Mouse (Mus musculus) intestine, postnatal 0 days (tissue): ENCODE results near the gene Atp2b1. TPM values are rescaled to one million over a fixed set of nuclear protein-coding genes. Genes with fewer than 3 reads are reported as not detected.

Experiments used
- ATAC-seq: fragments of 200-750 bp; cut with Nextera tagmentation; 2 replicates; pipeline ENCODE4 v1.8.0; 2017; ENCODE audit warnings: mild to moderate bottlenecking, moderate TSS enrichment, moderate library complexity
- H3K27ac ChIP-seq: fragments of 300-500 bp; sonication (generic); 2 replicates; pipeline ENCODE4 v1.5.1; 2014; ENCODE audit warnings: mild to moderate bottlenecking, low read depth, low read length, moderate library complexity
- H3K27me3 ChIP-seq: fragments of 300-500 bp; sonication (generic); replicated peaks from 2 replicates; pipeline ENCODE4 v1.6.1; 2014; ENCODE audit warnings: low read length, mixed read lengths; ENCODE audit not compliant: control insufficient read depth, insufficient read depth
- H3K36me3 ChIP-seq: fragments of 300-500 bp; sonication (generic); 2 replicates; pipeline ENCODE4 v1.6.1; 2014; ENCODE audit warnings: mild to moderate bottlenecking, moderate library complexity; ENCODE audit not compliant: control insufficient read depth, insufficient read depth
- H3K4me1 ChIP-seq: fragments of 300-500 bp; sonication (generic); replicated peaks from 2 replicates; pipeline ENCODE4 v1.6.1; 2014; ENCODE audit warnings: antibody characterized with exemption, low read length, mixed read lengths; ENCODE audit not compliant: control insufficient read depth, insufficient read depth
- H3K4me2 ChIP-seq: fragments of 300-500 bp; sonication (generic); replicated peaks from 2 replicates; pipeline ENCODE4 v1.6.1; 2014; ENCODE audit warnings: low read depth, mild to moderate bottlenecking, moderate library complexity
- H3K4me3 ChIP-seq: fragments of 300-500 bp; sonication (generic); 2 replicates; pipeline ENCODE4 v1.5.1; 2014; ENCODE audit warnings: low read depth, low read length
- H3K9ac ChIP-seq: fragments of 300-500 bp; sonication (generic); 2 replicates; pipeline ENCODE4 v1.6.1; 2014; ENCODE audit warnings: mild to moderate bottlenecking, low read depth, low read length
- H3K9me3 ChIP-seq: fragments of 300-500 bp; sonication (generic); 2 replicates; pipeline ENCODE4 v1.6.1; 2016; ENCODE audit warnings: mixed run types; ENCODE audit not compliant: control insufficient read depth
- CTCF ChIP-seq: sonication (generic); IDR thresholded peaks from 2 replicates; pipeline ENCODE4 v1.5.1; 2016; ENCODE audit warnings: low read depth, mild to moderate bottlenecking, control low read depth, antibody characterized with exemption, moderate library complexity
- WGBS: fragments of 180-500 bp; shearing (Covaris S2); extraction: QIAGEN DNeasy Blood & Tissue Kit; methylation state at CpG from one replicate; pipeline ENCODE4 v1.1.7; 2014; 5-methylcytosine and 5-hydroxymethylcytosine counted together
- polyA plus RNA-seq: library from polyadenylated mRNA; unstranded; fragments of >200 nt; fragmentation: Nextera tagmentation; extraction: Ambion mirVana; gene quantifications from 2 replicates; pipeline ENCODE4 v1.2.1, GENCODE M21; 2015

Gene Atp2b1
- polyA plus RNA-seq, 1 experiment from 2014 or later: 179 TPM

DNA sequence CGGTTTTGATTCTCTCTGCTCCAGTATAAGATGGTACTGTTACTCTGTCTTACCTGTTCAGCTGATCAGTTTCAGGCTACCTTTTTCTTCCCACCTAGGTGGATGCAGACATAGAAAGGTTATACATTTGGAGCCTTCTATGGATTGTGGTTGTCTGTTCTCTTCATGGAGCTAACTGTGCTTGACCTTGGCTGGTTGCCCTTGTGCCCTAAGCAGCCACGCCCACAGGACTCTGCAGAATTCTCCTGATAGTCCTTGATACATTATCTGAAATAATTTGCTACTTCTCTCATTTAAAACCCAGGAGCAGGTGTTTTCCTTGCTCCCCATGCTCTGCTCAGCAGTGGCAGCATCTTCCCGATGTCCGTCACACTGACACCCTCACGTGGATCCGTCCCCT is 61.4 kb downstream of the Atp2b1 start:
- H3K9ac ChIP-seq: no peak overlapping the region
- 77% methylated on average over 6 of the region's 6 CpGs for WGBS
- no peak overlapping the region for H3K4me2 ChIP-seq
- 0 out of 2 replicates have a peak, but pooled peaks cover 7% of the 10 kb centered on the region for H3K36me3 ChIP-seq
- ATAC-seq: no peak
- no peaks in the 10 kb centered on the region for H3K9me3 ChIP-seq
- H3K4me3 ChIP-seq: no peak overlapping the region
- H3K4me1 ChIP-seq: no peaks in the 10 kb centered on the region; the same call in 1 of the 2 replicates
- H3K27me3 ChIP-seq: no peaks in the 10 kb centered on the region
- TF ChIP-seq CTCF: no peak
- H3K27ac ChIP-seq: no peak overlapping the region

GRCm38 (mm10) chr10:98976877-98977494 is 62.8 kb downstream of the Atp2b1 start:
- Histone ChIP-seq H3K4me3 (no peak overlapping the region), H3K27me3 (no peaks in the 10 kb centered on the region), H3K36me3 (0 out of 2 replicates have a peak, but pooled peaks cover 8% of the 10 kb centered on the region), H3K9me3 (no peaks in the 10 kb centered on the region), H3K27ac (no peak overlapping the region), H3K4me1 (no peaks in the 10 kb centered on the region; the same call in 1 of the 2 replicates), H3K9ac (no peak overlapping the region), H3K4me2 (no peak overlapping the region)
- TF ChIP-seq CTCF: no peak
- ATAC-seq: no peak
- WGBS: 65% methylated on average over 6 of the region's 6 CpGs

GRCm38 (mm10) chr10:98978766-98979165 is 64.6 kb downstream of the Atp2b1 start:
- Histone ChIP-seq H3K36me3 (0 out of 2 replicates have a peak, but pooled peaks cover 12% of the 10 kb centered on the region), H3K27ac (no peak overlapping the region), H3K27me3 (no peaks in the 10 kb centered on the region), H3K4me3 (no peak overlapping the region), H3K4me1 (no peaks in the 10 kb centered on the region; the same call in 1 of the 2 replicates), H3K9ac (no peak overlapping the region), H3K4me2 (no peak overlapping the region), H3K9me3 (no peaks in the 10 kb centered on the region)
- ATAC-seq: no peak
- WGBS: 66% methylated on average over 6 of the region's 6 CpGs
- TF ChIP-seq CTCF: no peak

GRCm38 (mm10) chr10:98979296-98979695 is 65.1 kb downstream of the Atp2b1 start:
- Histone ChIP-seq H3K9ac (no peak overlapping the region), H3K4me1 (no peaks in the 10 kb centered on the region; the same call in 1 of the 2 replicates), H3K4me3 (no peak overlapping the region), H3K27ac (no peak overlapping the region), H3K36me3 (0 out of 2 replicates have a peak, but pooled peaks cover 12% of the 10 kb centered on the region), H3K4me2 (no peak overlapping the region), H3K9me3 (no peaks in the 10 kb centered on the region), H3K27me3 (no peaks in the 10 kb centered on the region)
- TF ChIP-seq CTCF: no peak
- ATAC-seq: no peak
- WGBS: 61% methylated on average over 7 of the region's 7 CpGs

DNA sequence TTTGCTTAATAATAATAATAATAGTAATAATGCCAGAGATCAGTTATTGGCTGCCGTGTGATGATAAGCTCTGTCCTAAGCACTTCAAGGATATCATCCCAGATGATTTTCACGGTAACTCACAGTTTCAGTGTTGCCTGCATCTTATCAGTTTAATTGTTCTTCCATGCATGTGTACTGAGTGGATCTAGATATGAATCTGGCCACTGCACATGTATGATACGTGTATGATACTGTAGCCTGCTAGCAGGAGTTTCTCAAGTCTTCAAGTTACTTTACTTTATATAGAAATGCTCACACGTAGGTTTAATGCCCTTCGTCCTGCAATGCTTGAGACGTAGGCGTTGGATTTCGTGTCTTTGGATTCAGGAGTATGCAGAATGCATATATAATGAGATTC is 65.7 kb downstream of the Atp2b1 start:
- no peak overlapping the region for H3K4me3 ChIP-seq
- H3K27me3 ChIP-seq: no peaks in the 10 kb centered on the region
- H3K9me3 ChIP-seq: no peaks in the 10 kb centered on the region
- WGBS: 78% methylated on average over 8 of the region's 8 CpGs
- no peak for TF ChIP-seq CTCF
- no peak overlapping the region for H3K27ac ChIP-seq
- no peaks in the 10 kb centered on the region for H3K4me1 ChIP-seq
- 0 out of 2 replicates have a peak, but pooled peaks cover 16% of the 10 kb centered on the region for H3K36me3 ChIP-seq
- no peak overlapping the region for H3K9ac ChIP-seq
- H3K4me2 ChIP-seq: no peak overlapping the region
- ATAC-seq: no peak

DNA sequence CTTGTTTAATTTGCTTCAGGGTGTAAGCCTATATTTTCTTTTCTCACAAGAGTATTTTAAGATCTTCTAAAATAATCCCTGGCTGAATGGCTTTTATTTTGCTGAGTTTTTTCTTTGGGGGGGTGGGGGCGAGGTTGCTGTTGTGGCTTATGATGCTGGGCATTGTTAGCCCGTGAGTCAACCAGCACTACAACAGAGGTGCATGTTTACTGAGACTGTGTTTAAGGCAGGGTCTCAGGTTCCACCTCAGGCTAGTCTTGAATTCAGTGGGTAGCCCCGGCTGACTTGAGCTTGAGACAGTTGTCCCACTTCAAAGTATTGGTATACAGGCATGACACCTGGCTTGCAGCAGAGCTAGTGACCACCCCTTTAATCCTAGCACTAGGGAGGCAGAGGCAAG is 77.8 kb downstream of the Atp2b1 start:
- Histone ChIP-seq H3K4me3 (no peak overlapping the region), H3K36me3 (peaks cover 67% of the 10 kb centered on the region), H3K4me2 (no peak overlapping the region), H3K4me1 (no peaks in the 10 kb centered on the region), H3K27ac (no peak overlapping the region), H3K9me3 (no peaks in the 10 kb centered on the region), H3K27me3 (no peaks in the 10 kb centered on the region), H3K9ac (no peak overlapping the region)
- no peak for TF ChIP-seq CTCF
- no peak for ATAC-seq
- 83% methylated on average over 3 of the region's 3 CpGs for WGBS
